Mouse (Mus musculus) right cerebral cortex, adult 18-20 months (tissue): ENCODE data around the gene Gprc5d.

Experiments
- DNase-seq: peaks from one replicate; pipeline ENCODE4 v3.0.0; 2022; ENCODE audit warnings: mixed read lengths

Gene Gprc5d

GRCm38 (mm10) chr6:135066795-135067445, 51.2 kb downstream of the Gprc5d start:
- DNase-seq, result no peak

- DNase-seq, result peak; percentile 13
Observed at GRCm38 (mm10) chr6:135065236-135065957, 52.7 kb downstream of the Gprc5d start, which contains the start of gene Gprc5a. Gene Gprc5a, plus strand, starts transcription at chr6:135065651.

GRCm38 (mm10) chr6:135064621-135065020, 53.5 kb downstream of the Gprc5d start:
- DNase-seq, result no peak

- DNase-seq, result no peak
Observed at GRCm38 (mm10) chr6:135060728-135061127, 57.4 kb downstream of the Gprc5d start.
